Mouse (Mus musculus): ENCODE results near the gene Abat.

The Abat gene

DNA sequence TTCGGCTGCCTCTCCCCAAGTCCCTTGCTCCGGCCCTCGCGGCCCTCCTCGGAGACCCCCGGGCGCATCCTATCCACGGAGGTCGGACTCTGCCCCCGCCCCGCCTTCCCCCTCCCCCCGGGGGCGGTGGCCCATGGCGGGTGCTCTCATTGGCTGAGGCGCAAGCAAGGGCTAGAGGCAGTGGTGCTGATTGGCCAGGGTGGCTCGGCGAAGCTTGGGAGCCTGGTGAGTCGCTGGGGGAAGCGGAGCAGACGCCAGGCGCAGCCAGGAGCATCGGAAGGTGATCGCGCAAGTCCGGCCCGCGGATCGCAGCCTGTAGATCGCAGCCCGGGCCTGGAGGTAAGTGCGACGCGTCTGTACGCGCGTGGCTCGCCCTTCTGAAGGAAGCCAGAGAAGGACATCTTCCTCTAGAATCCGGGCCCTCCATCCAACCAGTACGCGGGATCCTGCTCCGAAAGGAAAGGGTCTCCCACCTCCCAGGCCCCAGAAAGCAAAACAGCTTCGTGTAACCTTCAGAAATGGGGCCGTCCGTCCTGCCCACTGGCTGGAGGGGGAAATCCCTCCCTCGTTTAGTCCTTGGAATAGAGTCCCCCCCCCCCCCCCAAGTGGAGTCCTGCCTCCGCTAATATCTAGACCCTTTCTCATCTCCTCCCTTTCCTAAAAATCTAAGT, at the start of gene Abat:
Gene Abat, plus strand, starts transcription at position 194 of the 671 bp plus-strand sequence.
- peak; percentile 91 to 96 for DNase-seq

DNA sequence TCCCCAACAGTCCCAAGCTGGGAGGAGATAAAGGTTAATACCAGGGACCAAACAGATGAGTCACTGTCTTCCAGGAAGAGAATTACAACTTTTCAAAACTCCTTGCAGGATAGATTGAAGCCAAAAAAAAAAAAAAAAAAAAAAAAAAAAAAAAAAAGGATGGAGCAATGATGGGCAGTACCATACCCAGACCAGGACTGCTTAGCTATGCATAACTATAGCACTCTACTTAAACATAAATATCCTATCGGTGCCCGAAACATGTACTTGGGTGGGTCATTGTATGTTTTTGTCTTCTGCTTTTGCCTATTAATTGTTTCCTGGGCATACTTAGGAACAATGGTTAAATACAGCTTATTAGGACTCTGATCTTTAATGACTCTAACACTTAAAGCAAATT, 43.1 kb upstream of the Abat start:
- no peak for DNase-seq

DNA sequence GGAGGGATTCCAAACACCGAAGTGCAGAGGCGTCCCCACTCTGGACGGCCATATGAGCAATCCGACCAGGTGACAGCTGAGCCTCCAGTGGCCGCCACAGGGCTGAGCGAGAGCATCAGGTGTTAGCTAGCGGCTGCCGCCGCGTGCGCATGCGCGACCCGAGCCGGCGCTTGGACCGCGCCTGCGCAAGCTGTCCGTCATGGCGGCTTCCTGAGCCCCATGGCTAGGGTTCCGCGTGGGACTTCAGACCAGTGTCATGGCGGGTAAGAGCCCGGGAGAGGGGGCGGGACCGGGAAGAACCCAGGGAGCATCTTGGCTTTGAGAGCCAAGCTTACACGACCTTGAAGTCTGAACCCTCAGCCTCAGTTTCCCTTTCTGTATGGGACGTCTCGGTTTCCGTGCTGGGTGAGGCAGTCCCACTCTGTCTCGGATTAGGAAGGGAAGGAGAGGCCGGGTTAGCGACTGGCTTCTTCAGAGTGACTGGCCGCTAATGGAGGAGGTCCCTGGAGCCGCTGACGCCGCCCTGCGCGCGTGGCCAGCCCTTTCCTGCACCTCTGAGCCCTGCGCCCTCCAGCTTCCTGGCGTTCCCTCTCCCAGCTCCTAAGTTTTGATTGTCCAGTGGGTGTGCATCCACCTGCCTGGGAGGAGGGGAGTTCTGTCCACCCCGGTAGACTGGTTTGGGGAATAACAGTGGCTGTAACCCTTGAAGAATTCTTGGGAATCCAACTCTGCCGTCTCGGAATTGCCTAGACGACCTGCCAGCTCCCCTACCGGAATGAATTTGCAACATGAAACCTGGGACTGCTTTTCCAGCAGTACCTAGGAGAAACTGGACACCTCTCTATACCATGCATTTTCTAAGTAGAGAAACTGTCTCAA, 42.4 kb upstream of the Abat start, which contains the start of gene Mettl22:
Gene Mettl22, plus strand, starts transcription at position 186 of the 879 bp plus-strand sequence.
- peak; percentile 92 to 94 for DNase-seq

DNA sequence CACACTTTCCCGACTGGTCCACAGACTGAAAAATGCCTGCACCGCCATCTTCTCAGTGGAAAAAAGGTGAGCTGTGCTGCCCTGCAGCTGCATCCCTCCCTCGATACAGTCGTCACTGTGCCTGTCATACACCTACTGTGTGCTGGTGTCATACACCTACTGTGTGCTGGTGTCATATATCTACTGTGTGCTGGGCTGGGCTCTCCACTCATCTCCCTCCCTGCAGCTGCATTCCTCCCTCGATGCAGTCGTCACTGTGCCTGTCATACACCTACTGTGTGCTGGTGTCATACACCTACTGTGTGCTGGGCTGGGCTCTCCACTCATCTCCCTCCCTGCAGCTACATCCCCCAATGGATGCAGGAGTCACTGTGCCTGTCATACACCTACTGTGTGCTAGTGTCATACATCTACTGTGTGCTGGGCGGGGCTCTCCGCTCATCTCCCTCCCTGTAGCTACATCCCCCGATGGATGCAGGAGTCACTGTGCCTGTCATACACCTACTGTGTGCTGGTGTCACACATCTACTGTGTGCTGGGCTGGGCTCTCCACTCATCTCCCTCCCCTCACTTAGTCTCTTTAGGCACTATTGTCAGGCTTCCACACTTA, 25.7 kb upstream of the Abat start:
- DNase-seq, result no peak

DNA sequence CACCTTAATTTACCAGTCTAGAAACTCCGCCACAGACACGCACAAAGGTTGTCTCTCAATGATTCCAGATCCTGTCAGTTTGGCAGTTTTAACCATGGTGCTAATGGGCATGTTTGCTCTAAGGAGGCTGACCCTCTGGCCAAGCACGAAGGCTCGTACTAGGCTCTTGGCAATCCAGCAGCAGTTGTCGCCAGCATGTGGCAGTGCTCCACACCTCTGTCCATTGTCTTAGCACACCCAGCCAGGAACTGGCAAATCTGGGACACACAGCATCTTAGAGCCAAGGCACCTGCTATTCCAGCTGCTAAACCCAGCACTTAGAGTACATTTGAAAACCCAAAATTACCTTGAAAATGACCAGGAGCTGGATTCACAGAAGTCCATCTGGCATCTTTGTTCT, 23.9 kb upstream of the Abat start:
- no peak for DNase-seq

DNA sequence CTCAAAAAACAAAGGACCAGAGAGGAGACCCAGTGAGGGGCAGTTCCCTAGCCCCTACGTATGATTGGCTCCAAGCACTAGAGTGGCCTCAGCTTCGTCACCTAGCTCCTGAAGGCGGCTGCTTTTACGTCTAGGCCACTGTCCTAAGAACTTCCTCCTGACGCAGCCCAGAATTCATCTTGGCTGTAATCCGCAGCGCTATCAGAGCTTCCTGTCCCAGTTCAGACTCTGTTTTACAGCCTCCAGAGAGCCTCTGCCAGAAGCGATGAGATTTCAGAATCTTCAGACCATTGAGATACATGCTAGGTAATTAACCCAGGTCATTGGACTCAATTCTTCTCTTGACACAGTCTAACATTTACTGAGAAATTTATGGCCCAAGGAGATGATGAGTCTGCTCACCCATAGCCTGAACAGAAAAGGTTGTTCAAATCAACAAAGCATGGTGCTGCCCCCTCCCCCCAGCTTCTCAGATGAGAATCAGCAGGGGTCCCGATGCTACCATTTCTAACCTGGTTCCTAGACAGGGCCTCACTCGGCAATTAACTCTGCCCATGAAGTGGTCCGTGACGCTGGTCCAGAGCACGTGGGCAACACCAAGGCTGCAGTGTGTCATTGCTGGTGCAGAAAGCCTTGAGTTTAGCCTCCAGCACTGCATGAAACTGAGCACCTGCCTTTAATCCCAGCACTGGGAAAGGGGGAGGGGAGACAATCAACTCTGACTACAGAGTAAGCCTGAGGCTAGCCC, 21.3 kb upstream of the Abat start:
- no peak for DNase-seq

DNA sequence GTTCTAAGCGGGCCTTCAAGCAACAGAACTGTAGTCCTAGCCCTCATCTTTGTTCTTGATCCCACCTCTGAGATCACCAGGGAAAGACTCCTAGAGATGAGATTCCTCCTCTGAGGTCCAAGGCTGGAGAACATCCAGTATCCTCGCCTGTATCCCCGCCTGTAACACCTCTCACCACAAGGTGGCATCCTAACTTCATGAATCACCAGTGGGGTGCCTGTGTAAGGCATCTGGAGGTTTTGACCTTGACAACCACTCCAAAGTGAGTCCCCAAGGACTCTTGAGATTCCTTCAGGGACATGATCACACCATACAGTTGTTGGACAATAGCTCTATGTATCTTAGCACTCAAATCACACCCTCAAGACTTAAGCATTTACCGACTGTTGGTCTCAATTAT, 19.0 kb upstream of the Abat start:
- peak in 1 of 2 experiments; percentile 66 for DNase-seq

DNA sequence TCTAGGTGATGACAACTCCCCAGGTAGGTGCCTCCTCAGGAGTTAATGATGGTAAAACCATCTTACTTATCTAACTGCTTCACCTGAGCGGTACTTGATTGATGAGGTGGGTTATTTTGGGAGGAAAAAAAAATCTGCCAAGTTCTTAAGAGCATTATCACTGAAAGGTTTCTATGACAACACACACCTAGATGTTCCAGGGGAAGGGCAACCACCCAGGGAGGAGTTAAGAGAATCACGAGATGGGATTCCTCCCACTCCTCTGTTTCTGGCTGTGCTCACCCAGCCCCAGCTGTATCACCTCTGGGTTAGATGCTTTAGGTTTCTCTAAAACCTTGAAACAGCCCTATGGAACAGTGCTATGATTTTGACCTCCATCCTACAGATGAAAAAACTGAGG, 16.3 kb upstream of the Abat start:
- DNase-seq, result no peak

DNA sequence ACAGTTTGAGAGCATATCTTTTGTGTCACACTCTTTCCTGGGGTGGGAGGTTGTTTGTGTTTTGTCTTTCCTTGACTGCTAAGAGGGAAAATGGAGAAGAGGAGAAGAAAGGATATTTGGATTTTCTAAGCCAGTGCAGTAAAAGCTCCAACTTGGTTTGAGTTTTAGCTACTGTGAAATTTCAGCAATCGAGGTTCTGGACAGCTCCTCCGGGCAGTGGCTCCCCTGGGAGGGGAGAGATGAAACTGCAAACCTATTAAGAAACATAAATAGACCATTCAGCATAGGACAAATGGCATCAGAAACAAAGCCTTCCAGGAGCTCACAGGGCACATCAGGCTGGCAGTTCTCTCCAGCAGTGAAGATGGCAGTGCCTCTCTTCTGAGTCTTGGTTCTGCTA, 9.0 kb upstream of the Abat start:
- DNase-seq, result no peak

DNA sequence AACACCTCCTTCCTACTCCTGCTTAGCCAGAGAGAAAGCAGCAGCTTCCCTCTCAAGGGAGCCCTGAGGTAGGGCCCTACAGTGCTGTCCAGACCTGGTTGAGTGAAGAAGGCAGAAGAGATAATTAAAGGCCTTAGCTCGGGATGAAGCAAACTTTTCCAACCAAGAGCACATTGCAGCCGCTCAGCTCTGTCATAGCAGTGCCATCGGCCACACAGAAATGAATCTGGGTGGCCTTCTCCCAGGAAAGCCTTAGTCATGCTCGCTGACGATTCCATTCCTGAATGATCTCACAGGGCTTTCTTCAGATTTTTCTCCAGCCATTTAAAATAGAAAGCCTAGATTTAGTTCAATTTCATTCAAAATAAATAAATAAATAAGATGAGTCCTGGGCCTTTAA, 3.3 kb upstream of the Abat start:
- no peak for DNase-seq

DNA sequence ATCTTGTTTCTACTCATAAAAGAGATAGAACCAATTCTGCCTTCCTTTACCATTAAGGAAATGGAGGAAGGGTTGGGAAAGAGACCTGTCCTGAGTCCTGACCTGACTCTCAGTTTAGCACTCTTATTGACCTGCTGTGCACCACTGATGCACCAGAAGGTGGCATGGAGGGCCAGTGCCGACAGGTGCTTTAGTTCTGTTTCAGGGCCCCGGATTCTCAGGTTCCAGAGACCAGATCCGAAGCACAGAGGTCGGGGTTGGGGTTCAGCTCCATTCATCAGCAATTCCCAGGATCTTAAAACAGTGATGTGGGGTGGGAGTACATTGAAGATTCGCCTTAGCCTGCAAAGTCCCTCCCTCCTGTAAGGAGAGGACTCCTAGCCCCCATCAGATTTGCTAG, 399 bp upstream of the Abat start:
- no peak for DNase-seq

DNA sequence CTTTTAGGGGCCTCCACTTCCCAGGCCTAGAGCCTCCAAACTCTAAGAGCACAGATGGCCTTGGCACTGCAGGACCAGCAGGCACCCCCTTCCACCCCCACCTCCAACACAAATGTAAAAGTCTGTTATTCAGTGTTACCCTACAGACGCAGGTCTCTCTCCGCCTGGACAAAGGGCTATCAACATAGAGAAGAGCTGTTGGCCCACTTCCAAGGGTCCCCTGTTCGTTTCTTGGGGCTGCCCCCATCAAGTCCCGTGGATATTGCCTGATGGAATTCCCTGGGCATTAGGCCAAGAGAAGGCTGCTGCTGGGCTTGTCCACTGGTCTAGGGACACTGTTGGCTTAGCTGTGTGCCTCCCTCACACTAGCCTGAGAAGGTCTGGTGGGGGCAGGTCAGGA, 951 bp downstream of the Abat start:
- peak; percentile 40 to 51 for DNase-seq

DNA sequence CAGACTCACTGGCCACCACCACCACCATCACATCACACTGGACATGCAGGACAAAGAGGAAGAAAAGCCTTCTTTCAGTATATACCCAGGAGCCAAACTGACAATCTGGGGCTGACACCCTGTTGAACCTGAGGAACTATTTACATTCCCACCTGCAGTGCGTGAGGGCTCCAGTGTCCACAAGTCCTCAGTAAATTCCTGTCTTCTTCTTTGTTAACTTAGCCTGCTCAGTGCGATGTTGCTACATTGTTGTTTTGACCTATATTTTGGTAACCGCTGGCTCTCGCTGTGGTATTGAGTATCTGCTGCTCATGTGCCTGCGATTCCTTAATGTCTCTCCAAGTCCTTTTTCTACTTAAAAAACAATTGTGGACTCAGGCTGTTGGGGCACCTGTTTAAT, 7.3 kb downstream of the Abat start:
- DNase-seq, result no peak

DNA sequence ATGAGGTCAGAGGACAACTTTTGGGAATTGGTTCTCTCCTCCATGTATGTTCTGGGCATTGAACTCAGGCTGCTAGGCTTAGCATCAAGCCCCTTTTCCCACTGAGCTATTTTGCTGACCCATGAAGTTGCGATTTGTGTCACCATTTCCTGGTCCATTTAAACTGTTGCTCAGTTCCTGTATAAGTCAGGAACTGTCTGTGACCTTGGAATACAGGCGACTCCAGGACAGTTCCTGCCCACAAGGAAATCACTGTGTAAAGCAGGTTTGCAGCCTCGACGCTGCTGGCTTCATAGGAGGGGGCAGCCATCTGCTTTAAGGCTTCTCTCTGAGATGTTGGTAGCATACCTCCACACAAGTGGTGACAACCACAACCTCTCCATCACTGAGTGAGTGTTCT, 8.1 kb downstream of the Abat start:
- no peak for DNase-seq

DNA sequence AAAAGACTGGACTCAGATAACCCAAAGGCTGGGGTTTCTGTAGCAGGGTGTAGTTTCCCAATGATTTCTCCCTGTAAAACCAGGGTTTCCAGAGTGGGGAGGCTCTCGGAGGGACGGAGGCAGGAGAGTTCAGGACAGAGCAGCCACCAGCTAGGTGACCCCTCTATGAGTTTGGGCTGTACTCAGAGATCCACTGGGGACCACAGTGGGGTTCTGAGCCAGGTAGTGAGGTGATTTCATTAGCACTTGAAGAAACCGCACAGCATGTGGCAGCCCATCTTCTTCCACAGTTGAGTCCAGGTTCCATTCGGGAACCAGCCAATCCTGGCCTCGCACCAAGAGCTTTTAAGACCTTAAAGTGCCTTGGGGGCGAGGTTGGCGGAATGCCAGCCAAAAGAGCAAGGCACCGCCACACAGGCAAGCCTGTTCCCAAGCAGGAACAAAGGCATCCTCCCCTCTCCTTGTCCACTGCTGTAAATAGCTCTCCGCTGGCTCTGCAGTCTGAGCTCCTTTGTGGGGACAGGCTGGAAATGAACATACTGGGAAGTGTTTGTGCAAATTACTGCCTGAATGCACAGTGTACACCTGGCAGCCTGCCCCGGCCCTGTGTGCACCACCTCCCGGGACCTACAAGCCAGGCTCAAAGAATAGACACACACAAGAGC, 10.4 kb downstream of the Abat start:
- DNase-seq, result peak; percentile 30 to 58

DNA sequence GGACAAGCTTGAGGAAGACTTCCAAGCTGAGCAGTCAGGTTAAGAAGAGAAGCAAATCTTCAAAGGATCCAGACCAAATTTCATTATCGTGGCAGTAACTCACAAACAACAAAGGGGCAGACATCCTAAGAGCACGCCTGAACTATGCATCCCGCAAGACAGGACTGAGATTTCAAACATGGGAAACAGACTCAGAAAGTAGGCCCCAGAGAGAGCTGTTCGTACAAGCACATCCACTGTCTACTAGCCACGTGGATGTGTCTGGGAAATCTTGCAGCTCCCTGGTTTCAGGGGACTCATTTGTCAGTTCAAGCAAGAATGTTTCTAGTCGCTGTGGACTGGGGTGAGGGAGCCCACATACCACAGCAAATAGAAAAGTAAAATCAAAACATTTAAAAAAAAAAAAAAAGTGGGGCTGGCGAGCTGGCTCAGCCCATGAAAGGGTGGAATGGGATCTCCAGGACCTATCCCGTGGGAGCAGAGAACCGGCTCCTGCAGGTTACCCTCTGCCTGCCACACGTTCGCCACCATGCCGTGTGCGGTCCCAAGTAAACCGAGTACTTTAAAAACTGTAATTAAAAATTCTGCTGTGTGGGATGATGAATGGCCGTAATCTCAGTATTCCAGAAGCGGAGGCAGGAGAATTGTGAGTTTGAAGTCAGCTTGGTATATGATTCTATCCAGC, 11.1 kb downstream of the Abat start:
- DNase-seq, result no peak

DNA sequence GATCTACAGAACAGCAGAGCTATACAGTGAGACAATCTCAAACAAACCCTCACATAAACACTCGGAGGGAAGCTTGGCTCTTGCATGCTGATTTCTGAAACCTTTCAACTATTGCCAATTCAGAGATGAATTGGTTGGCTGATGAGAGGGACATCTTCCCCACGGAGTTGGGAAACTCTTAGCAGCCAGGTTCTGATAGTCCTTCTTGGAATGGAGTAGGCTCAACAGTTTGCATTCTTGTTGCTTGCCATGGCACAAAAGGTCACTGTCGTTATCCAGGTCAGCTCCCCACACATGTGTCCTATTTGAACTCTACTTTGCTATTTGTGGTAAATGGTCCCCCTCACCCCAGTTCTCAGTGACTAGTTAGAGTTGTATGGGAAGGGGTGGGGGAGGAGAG, 12.1 kb downstream of the Abat start:
- no peak for DNase-seq

DNA sequence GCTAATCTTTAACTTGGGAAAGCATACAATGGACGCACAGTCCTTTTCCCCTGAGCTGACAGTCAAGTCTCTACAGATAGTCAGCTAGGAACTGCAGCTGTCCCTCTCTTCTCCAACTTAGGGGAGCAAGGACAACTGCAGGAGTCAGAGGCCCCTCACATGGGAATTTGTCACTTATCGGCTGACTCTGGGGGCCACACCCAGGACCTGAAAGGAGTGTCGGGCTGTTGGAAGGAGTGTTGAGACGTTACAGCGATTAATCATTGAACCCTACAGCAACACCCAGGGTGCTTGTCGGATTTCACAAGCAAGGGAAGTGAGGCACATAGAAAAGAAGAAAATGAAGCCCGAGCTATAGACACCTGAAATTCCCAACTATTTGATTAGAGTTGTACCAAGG, 12.6 kb downstream of the Abat start:
- no peak for DNase-seq

DNA sequence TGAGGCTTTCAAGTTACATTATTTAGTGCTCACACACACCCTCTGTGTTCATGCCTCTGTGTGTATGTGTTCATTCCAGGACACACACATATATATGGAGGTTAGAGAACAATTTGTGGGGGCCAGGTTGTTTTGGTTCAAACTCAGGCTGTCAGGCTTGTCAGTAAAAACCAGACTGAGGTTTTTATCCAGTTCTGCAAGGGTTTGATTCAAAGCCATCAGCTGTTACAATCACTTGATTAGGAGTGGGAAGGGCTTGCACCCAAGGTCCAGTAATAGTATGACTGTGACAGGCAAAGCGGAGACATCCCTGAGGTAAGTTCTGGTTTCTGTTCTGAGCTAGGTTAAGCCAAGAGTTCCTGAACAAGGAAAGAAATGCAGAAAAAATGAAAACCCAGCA, 16.2 kb downstream of the Abat start:
- no peak for DNase-seq

DNA sequence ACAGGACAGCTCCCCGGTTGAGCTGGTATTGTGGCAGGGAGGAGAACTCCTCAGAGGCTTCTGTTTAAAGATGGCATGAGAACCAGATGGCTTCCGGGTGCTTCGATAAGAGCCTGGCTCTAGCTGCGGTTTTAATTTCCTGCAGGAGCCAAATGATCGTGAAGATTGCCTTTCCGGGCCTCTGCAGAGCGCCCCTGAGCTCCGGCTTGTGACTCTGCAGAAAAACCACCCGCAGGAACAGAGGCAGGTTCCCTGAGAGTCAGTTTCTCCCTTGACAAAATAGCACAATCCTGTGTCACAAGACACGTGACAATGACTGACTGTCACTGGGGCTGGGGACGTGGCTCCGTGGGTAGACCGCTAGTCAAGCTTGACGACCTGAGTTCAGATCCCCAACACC, 16.8 kb downstream of the Abat start:
- DNase-seq, result no peak

DNA sequence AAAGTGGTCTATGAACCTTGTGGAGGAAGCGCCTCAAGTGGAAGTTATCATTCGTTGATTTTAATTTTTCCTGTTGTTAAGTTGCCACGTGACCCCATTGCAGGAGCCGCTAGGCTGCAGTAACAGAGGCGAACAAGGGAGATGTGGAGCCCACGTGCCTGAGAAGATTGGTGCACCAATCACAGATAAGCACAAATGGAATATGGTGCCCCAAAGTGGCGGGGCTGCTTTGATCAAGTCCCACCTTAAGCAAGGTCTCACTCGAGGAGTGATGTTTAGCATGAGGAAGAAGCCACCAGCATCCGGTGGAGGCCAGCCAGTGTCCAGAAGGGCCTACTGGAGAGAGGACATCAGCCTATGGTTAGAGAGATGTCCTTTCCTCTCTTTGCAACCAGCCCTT, 19.2 kb downstream of the Abat start:
- no peak for DNase-seq

DNA sequence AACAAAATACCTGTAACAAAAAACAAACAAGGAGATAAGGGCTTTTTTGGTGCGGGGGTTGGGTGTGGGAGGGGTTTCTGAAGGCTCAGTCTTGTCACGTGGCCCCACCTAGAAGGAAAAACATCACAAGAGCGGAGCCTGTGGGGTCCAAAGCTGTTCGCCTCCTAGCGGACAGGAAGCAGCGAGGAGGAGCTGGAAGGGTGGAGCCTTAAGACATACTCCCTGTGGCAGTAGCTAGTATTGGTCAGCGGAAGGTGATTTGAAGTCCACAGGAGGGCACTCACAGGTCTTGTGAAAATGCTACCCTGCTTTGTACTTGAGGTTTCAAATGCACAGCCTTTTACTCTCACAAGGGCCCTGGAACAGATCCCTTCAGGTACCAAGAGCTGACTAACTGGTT, 19.7 kb downstream of the Abat start:
- no peak for DNase-seq
